Mouse (Mus musculus): ENCODE data around the gene Uhrf1bp1. TPM values are rescaled to one million over a fixed set of nuclear protein-coding genes. Genes with fewer than 3 reads are reported as not detected.

Uhrf1bp1 gene
- total RNA-seq, 2 experiments from 2014 or later: 24.5 to 24.7 TPM

DNA sequence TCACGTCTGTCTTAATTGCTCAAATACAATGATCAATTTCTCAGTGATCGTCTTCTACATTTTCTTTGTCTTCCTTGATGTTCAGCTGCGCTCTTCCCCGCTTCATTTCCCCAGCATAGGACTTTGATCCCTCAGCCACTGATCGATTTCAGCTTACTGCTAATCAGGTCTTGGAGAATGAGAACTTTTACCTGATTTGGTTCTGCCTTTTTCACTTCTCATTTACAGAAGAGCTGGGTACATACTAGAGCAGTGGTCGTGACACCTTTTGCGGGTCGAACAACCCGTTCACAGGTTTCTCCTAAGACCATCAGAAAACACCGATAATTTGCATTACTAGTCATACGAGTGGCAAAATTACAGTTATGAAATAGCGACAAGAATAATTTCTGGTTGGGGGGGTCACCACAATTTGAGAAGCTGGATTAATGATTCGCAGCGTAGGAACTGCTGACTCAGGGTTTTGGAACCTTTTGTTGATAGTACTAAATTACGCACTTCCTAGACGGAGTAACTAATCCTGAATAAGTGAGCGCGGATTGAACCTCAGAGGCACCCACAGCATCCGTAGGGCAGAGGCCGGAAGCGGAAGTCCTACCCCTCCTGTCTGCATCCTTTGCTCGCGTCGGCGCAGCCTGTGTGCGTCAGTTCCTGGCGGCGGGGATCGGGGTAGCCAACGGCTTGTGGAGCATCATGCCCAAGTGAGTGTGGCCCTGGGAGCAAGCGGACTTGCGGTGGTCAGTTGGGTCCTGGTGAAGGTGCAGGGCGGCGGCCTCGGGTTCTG lies 16.6 kb upstream of the Uhrf1bp1 start:
- DNase-seq: peak; percentile 97

DNA sequence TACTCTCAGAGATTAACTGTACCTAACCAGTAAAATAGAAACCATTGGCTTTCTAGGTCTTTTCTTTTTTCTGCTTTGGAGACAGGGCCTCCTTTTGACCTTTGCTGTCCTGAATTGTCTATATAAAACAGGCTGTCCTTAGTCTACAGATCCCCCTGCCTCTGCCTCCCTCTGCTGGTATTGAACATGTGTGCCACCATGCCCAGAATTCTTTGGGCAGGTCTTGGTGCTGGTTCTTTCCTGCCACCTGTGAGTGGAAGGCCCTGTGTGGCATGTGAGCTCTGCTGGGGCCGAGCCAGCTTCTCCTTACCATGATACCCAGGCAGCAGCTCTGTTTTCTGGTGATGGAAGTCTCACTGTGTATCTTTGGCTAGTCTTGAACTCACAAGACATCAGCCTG lies 7.9 kb upstream of the Uhrf1bp1 start:
- no peak for DNase-seq

DNA sequence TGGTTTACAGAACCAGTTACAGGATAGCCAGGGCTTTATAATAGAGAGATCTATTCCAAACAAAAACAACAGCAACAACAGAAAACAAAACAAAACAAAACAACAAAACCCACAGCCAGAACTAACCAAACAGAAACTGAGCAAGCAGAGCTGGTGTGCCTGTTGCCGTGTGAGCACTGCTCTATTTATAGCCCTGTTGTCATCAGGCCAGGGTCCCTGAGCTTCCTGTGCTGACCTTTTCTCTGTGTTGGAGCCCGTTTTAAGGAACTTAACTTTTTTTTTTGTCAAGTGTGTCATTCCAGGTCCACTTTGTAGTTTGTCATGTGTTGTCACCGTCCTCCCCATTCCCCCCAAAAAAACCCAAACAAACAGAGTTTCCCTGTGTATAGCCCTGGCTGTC lies 5.2 kb upstream of the Uhrf1bp1 start:
- peak; percentile 70 for DNase-seq

DNA sequence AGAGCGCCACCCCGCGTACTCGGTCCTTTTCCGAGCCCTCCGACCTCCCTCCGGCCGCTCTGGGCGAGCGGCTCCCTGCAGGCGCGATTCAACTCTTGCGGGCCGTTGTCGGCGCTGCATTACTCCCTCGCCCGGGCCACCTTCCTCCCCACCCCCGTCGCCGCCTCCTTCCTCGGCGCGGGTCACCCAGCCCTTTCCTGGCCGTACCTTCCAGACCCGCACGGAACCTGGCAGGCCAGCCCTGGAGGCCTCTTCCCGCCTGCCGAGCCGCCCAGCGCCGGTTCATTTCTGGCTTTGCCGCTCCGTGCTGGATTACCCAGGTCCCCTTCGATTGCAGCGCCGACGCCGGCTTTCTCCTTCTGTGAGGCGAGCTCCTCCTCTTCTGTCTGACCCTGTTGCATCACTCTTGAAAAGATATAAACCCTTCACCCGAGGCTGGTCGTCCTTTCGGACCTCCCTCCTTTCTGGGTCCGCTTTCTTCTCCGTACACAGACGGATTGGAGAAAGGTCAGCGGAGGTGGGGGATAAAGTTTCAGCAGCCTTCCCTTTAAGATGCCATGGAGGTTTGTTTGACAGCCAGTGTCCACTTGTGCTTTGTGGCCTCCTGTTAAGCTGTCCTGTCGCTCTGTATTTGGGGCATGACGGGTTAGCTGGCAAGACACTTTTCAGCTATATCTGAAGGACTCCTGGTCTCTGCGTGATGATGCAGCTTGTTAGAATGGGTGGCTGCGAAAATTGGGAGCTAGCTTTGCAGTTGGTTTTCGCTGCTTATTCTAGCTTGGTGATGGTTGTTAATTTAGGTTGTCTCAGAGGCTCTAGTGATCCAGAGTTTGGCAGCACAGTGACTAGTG lies 782 bp downstream of the Uhrf1bp1 start:
- peak; percentile 76 for DNase-seq

DNA sequence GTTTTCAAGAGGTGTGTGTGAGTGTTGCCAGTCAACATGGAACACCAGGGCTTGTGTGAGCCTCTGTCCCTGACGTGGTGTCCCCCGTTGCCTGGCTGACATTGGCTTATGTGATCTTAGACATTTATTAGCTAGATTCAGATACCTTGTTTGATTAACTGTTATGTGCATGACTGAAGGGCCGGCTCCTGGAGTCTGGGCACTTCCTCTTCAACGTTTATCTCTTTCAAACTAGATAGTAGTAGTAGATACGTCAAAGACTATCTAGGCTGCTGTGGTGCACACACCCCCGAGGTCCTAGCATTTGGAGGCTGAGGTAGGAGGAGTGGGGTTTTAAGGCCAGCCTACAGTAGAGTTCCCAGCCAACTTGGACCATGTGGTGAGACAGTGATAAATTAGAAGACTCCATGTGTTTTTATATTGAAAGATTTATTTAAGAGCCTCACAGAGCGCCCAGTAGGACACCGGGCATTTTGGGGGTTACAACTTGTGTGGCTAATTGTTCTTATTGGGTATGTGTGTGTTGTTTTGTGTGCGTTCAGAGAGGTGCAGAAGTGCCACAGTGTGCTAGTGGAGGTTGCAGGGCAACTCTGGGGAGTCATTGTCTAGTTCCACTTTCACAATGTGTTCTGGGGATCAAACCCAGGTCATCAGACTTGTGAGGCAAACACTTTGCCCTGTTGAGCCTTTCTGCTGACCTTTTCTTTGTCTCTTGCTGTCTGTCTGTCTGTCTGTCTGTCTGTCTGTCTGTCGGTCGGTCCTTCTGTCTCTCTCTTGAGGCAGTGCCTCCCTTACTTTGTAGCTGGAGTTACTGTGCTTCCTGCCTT lies 1.6 kb downstream of the Uhrf1bp1 start:
- DNase-seq: no peak

DNA sequence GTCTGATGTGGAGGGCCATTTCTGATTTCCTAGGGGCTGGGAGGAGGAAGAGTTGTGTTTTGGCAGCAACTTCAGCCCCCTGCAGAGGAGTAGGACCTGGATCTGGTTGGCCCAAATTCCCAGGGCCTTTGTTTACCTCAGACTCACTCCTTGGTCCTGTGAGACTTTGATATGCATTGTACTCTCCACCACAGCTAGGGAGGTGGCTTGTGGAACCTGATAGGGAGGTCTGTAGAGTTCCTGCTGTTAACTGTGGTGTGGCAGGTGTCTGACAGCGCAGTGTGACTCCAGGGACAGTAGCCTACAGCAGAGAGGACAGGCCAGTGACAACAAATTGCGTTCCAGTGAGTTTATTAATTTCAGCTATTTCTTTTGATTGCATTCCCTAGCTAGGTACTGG lies 2.9 kb downstream of the Uhrf1bp1 start:
- no peak for DNase-seq

DNA sequence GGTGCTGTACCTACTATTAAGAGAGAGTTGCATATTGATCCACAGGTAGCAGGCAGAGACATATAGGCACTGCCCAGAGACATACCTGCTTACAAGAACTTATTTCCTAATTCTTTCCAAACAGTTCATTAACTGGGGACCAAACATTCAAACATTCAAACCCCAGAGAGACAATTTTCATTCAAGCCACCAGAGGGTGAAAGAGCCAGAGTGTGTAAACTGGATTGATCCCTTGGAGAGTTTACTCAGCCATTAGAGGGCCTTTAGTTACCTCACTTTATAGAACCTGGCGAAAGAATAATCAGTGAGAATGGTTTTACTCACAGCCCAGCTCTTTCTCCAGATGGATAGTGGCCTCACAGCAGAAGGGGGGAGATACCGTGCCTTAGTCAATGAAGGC lies 9.2 kb downstream of the Uhrf1bp1 start:
- DNase-seq: no peak

DNA sequence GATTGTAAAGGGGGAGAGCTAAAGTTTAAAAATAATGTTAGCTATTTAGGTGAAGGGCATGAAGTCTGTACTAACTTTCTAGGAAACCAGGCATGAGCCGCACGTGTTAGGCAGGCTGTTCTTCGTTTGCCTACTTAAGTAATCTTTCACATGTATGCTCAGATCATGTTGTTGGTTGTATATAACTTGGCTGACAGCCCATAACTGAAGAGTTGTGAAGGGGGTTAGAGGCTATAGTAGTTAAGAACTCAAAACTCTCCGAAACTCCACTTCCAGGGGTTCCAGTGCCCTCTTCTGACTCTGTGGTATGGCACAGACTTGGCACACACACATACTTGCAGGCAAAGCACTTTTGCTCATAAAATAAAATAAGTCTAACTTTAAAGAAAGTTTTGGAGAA lies 10.5 kb downstream of the Uhrf1bp1 start:
- DNase-seq: no peak

DNA sequence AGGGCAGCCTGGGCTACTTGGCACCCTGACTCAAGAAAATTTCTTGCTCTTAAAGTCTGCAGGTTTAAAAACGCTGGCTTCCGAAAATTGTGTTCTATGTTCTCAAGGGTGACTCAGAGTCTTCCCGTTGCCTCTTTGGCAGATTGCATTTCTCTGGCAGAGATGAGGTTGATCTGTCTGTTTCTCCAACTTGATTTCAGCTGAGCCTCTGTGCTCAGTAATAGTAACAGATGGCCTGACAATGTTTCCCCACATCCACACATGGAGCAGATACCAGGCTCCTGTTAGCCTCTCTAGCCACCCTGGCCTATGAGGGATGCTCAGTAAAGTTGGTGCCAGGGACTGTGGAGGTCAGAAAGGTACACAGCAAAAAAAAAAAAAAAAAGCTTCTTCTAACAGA lies 15.6 kb downstream of the Uhrf1bp1 start:
- DNase-seq: no peak

DNA sequence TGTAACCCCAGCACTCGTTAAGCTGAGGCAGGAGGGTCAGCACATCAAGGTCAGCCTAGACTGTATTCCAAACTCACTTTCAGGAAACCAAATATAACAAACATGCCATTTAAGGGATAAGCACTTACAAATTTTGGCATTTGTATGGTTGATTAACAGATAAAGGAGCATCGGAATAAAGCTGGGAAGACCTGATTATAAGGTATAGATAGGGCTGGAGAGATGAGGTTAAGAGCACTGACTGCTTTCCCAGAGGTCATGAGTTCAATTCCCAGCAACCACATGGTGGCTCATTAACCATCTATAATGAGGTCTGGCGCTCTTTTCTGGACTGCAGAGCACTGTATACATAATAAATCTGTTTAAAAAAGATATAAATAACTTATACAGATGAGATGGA lies 17.3 kb downstream of the Uhrf1bp1 start:
- DNase-seq: no peak

DNA sequence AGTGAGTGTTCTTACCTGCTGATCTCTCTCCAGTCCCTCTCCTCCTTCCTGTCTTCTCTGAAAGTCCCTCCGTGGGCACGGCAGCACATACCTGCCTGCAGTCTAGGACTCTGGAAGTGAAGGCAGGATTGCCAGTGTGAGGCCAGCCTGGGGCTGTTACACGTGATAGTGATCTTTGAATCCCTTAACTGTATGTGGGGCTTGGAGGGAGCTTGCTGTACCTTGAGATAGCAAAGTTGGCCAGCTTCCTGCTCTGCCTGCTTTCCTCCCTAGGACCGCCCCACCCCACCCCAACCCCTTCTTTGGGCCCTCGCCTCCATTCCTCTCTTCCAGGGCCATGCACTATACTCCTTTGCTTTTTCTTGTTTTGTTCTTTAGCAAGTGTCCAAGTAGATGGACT lies 18.3 kb downstream of the Uhrf1bp1 start:
- no peak for DNase-seq

DNA sequence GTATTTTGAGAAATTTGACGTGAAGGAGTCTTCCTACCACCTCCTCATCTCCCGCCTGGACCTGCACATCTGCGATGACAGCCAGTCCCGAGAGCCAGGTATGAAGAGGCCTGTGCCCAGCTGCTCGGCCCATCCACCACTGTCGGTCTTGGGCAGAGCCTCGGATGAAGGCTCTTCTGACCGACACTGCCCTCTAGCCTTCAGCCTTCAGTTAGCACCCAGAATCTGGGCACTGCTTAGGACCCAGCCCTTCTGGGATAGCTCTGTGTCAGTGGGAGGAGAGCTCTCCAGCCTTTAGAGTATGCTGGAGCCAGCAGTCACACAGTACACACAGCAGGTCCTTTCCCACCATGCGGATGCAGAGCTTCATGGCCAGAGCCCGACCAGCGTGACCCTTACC lies 25.3 kb downstream of the Uhrf1bp1 start:
- peak; percentile 63 for DNase-seq

DNA sequence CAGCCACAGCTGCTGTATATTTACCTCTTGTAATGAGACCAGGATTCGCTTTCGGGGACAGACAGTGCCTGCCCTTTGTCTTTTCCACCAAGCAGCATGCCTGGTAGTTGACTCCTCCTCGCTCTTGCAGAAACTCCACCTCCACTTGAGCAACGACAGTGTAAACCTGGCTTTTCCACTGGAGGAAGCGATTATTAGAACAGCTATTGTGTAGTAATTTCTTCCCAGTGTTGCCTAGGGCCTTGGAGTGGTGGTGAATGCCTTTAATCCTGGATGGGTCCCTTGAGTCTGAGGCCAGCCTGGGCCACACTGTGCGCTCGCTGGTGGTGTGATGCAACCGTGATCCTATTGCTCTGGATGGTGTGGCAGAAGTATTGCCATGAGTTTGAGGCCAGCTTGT lies 26.9 kb downstream of the Uhrf1bp1 start:
- DNase-seq: peak; percentile 36

DNA sequence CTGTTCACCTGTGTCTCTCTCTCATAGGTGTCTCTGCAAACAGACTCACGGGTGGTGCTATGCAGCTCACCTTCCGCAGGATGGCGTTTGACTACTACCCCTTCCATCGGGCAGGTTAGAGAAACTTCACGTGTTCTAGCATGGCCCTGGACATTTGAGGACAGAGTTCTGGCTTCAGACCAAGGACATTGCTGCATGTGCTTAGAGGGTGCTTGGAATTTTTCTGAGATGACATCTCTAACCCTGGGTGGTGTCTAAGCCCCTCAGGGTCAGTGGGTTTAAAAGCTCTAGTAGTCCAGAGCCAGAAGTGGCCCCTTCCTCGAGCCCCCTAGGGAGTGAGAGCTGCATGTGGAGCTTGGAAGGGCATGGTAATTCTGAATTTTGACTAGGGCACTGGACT lies 27.8 kb downstream of the Uhrf1bp1 start:
- DNase-seq: no peak

DNA sequence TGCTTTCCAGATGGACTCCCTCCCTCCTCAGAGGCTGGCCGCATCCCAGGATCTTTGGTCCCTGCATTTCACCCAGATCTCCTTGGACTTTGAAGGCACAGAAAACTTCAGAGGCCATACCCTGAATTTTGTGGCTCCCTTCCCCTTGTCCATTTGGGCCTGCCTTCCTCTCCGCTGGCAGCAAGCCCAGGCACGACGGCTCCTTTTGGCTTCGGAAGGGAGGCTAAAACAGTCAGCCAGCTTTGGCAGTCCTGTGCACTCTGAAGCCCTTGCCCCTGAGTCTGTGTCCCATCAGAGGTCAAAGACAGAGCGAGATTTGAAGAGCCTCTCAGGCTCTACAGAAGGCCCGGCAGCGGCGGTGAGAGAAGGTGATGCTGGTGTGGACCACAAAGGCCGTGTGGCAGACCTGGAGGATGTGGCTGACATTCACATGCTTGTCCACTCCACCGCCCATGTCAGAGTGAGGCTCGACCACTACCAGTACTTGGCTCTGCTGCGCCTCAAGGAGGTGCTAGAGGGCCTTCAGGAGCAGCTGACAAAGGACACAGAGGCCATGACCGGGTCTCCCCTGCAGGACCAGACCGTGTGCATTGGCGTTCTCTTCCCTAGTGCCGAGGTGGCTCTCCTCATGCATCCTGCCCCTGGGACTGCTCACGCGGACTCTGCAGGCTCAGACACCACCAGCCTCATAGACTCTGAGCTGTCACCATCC lies 30.4 kb downstream of the Uhrf1bp1 start:
- peak; percentile 75 for DNase-seq

DNA sequence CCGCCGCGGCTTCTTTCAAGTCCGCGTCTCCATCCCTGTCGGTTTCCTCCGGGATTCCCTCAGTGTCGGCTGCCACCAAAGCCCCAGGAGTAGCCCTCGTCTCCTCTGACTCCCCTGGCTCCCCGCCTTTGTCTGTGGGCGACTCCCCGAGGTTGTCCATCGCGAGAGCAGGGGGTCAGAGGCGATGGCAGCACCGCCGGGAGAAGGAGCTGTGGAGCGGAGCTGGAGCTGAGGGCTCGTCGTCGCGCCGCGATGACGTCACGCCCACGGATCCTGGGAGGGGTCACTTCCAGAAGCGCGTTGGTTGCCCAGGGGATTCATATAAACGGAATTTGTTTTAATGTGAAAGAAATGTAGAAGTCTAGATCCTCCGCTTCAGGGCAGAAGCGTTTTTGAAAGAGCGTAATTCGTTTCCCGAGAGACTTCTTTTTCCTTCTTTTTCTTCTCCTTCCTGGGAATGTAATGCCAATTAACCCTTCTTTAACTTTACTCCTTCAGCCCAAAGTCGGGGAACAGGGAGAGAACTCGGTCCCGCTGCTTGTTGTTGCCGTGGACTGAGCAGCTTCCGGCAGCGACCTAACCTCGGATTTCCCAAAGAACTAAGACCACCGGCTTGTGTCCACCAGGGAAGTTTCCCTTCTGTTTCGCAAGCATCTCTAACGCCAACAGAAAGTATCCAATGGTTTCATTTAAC lies 51.4 kb downstream of the Uhrf1bp1 start:
- DNase-seq: peak; percentile 98

DNA sequence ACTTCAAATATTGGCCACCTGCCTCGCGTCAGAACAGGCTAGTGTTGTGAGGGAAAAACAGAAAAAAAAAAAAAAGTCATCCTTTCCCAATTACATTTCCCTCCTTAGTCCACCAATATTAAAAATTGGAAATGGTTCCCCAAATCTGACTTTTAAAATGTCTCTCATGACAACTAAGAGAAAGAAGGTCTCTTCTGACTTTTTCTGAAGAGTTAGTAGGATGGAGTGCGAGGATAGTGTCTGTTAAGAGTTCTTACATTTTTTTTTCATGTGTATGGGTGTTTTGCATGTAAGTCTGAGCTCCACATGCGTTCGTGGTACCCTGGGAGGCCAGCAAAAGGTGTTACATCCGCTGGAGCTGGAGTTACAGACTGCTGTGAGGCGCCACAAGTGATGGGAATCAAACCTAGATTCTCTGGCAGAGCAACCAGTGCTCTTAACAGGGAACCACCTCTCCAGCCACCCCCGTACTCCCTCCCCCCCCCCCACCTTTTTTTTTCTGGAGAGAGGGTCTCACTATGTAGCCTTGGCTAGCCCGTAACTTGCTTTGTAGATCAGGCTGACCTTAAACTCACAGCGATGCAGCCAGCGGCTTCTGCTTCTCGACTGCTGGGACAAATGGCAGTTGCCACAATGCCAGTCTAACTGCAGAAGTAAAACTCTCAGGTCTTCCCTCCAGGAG lies 52.1 kb downstream of the Uhrf1bp1 start:
- no peak for DNase-seq

DNA sequence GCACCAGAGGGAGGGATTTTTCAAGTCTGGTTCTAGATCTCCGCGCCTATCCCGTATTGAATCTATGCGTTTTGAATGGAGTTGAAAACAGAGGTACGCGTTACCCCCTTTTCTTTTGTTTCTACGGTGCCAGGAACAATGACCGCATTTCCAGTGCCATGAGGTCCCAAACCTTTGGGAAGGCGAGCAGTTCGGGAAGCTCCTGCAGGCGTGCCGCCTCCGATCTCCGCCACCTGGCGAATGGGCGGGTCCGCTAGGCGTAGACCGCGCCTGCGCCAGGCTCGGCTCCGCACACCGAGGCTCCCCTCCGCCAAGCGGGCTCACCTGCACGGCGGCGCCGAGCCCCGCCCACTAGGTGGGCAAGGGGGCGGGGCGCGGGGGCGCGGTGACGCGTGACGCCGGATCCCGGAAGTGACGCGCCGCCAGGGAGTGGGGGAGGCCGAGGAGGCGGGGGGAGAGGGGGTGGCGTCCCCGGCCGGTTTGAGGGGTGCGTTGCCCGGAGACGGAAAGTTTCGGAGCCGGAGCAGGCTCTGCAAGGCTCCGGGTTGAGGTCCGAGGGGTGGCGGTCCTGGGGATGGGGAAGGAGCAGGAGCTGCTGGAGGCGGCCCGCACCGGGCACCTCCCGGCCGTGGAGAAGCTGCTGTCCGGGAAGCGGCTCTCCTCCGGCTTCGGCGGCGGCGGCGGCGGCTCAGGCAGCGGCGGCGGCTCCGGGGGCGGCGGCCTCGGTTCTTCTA lies 52.8 kb downstream of the Uhrf1bp1 start, which contains the start of gene Anks1:
TSS of gene Anks1 (plus strand) at position 419 of the 734 bp plus-strand sequence.
- peak; percentile 95 for DNase-seq

DNA sequence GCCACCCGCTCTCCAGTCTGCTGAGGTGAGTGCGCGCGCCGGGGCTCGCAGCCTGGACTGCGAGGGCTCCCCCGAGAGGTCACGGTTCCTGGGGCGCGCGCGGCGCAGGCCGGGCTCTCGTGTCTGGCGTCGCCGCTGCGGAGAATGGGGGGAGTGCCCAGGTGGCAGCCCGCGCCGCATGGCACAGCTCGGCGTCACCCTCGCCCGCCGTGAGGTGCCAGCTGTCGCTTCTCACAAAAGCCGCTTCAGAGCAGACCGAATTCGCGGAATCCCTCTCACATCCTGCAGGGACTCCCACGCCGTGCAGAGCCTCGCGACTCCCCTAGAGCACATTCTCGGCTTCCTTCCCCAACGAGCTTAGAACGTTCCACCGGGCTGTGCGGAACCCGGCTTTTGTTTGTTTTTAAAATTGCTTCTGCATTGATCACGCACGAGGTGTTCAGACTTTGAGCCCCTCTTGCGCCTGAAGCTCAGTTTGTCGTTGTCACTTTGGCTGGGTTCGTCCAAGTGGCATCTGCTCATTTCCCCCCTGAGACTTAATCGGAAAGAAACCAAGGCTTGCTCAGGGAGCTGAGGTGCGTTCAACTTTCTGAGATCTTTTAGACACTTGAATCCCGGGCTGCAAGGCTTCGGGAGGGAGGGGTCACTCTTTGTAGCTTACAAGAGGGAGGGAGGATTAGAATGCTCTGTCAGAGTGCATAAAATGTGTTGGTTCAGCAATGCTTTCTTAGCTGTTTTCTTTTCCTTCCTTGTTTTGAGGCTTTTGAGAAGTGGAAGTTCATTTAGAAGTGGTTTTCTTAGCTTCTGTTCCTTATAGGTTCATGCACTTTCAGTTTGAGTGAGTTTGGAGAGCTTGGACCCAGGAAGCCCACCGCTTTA lies 53.6 kb downstream of the Uhrf1bp1 start, which contains the start of gene Taf11:
TSS of gene Taf11 (minus strand) at position 223 of the 879 bp plus-strand sequence.
- DNase-seq: no peak

Data from adrenal gland, postnatal 10 days (tissue).